Mouse (Mus musculus) MEL-GATA-1-ER (cell line): ENCODE results near the gene Tmem63b.
"Not testable (repeated sequence)": the region's sequence is repeated elsewhere in the genome, so short reads cannot be mapped to it uniquely, and the experiment has no call there.

Source experiments
- DNase-seq: peaks from one replicate; pipeline ENCODE4 v3.0.0-alpha.2; 2012; ENCODE audit warnings: low read depth; ENCODE audit errors: extremely low read depth

The Tmem63b gene

DNA sequence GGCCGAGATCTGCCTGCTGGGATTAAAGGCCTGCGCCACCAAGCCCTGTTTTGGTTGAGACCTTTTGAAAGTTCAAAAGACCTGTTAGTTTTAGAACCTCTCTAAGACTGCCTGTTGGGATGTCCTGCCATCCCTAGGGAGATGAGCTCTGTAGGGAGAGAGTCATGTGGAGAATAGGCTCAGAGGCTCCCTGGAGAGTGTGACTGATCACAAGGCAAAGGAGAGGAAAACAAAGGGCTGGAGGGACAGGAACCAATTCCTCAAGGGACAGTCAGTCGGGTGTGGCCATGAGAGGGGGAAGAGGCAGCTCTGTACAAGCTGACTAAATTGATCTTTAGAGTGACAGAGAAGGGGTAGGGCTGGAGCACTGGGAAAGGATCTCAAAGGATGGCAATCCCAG is 58.5 kb downstream of the Tmem63b start:
- DNase-seq, result no peak

DNA sequence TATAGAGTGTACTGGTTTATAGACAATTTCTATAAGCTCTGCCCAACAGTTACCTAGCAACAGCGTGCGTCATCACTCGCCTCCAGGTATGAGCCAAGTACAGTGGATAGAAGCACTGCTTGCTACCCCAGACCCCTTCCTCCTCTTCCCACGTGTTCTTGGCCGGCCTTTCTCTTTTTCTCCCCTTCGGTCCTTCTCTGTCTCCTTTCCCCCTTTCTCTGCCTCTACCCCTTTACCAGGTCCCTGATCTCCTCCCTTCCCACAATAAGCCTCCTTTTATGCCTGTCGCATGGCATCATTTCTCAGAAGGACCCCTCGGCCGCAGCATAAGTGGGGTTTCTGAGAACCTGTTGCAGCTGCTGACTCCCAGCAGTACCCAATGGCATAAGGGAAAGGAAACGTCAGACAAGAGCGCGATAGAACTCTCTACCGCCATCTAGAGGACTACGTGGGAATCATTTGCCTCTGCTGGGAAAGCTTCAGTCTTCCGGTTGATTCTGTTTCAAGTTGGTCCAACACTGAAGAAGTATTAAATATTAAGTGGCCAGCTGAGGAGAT is 60.0 kb downstream of the Tmem63b start:
- DNase-seq, result peak; percentile 82

DNA sequence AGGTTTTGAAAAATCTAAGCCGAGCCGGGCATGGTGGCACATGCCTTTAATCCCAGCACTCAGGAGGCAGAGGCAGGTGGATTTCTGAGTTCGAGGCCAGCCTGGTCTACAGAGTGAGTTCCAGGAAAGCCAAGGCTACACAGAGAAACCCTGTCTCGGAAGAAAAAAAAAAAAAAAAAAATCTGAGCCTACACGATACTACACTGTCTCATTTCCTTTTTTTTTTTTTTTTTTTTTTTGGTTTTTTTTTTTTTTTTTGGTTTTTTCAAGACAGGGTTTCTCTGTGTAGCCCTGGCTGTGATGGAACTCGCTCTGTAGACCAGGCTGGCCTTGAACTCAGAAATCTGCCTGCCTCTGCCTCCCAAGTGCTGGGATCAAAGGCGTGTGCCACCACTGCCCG is 63.3 kb downstream of the Tmem63b start:
- DNase-seq, result not testable (repeated sequence)

DNA sequence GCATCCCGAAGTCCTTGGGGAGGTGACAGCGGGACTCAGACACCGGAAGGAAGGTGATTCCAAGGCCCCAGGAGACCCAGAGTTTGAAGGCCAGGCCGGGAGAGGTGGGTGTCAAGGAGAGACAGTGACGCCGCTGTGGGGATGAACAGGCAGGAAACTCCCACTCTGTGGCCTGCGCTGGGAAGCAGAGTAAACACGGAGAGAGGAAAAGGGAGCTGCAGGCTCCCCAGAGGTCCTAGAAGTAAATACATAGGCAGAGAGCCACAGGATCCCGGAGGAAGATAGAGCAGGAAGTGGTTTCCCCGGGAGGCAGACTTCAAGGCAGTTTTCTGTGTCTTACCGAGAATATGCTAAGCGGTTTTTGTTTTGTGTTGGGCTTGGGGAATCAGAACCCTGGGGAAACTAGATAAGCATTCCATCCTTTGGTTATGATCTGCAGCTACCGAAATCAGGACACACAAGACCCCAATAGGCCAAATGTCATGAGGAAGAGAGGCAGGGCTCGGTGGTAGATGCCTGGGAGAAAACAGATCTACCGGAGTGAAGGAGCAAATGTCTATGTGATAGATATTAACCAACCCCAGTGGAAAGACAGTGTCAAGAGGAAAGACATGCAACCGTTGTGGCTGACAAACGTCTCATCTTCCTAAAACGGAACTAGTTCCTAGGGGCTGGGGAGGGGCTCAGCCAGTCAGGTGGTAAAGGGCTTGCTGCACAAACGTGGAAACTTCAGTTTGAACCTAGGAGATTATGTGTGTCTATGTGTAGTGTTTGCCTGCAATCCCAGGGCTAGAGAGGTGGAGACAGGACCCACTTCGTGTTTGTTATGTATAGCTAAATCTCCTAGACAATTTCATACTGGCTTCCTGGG is 67.1 kb downstream of the Tmem63b start:
- DNase-seq, result no peak

GRCm38 (mm10) chr17:45618941-45619385 is 67.7 kb downstream of the Tmem63b start:
- no peak for DNase-seq

GRCm38 (mm10) chr17:45617655-45618054 is 69.0 kb downstream of the Tmem63b start:
- no peak for DNase-seq

- DNase-seq, result no peak
These were observed 70.0 kb downstream of the Tmem63b start for GRCm38 (mm10) chr17:45616679-45617078.

GRCm38 (mm10) chr17:45616046-45616650 is 70.6 kb downstream of the Tmem63b start:
- DNase-seq, result no peak

- no peak for DNase-seq
These were observed 73.8 kb downstream of the Tmem63b start for GRCm38 (mm10) chr17:45612921-45613320.

DNA sequence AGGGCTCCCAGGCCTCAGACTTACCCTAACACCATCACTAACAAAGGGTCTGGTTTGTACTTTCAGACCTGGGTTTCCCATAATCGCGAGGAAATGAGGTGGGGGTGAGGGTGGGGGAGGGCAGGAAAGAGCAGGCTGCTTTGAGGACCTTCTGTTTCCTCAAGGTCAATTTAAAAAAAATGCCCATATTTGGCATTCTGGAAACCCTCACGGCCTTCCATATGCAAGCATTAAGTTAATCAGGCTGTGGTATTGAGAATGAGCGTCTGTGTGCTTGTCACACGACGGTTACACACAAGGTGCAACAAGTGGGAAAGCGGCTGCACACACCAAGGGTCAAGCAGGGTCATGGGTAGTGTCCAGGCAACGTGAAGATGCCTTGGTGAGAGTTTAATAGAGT is 74.7 kb downstream of the Tmem63b start:
- no peak for DNase-seq
